Mouse (Mus musculus) heart, adult 2 months (tissue): ENCODE data around the gene Agrp.

Experiments used
- CTCF ChIP-seq: fragments of 200-600 bp; IDR thresholded peaks from 2 replicates; pipeline ENCODE4 v1.8.1; 2022; ENCODE audit warnings: antibody characterized with exemption, mild to moderate bottlenecking, moderate library complexity
- POLR2A ChIP-seq: fragments of 200-500 bp; IDR thresholded peaks from 2 replicates; pipeline ENCODE4 v1.6.1; 2011; ENCODE audit warnings: mild to moderate bottlenecking, low read depth, low read length, control low read depth; ENCODE audit not compliant: insufficient read depth

GRCm38 (mm10) chr8:105536546-105536945 is 100.6 kb downstream of the Agrp start:
- TF ChIP-seq CTCF (no peak), POLR2A (no peak)
